Mouse (Mus musculus) liver, embryonic 14.5 days (tissue): ENCODE measurements around the gene A230050P20Rik. TPM values are rescaled to one million over a fixed set of nuclear protein-coding genes. Genes with fewer than 3 reads are reported as not detected.

Experiments
- ATAC-seq: fragments of 200-750 bp; cut with Nextera tagmentation; 2 replicates; pipeline ENCODE4 v1.8.0; 2017; ENCODE audit warnings: moderate number of reproducible peaks, mild to moderate bottlenecking, moderate library complexity; ENCODE audit not compliant: insufficient read depth
- DNase-seq, 3 experiments: peaks; one replicate each; pipeline ENCODE4 v3.0.0-alpha.2; 2012 to 2013; ENCODE audit warnings: low read depth in 3 of 3, low spot score in 3 of 3
- H3K27ac ChIP-seq: fragments of 300-500 bp; sonication (generic); 2 replicates; pipeline ENCODE4 v1.5.1; 2014; ENCODE audit warnings: moderate library complexity, mild to moderate bottlenecking, control low read depth, inconsistent platforms
- H3K27me3 ChIP-seq: fragments of 300-500 bp; sonication (generic); 2 replicates; pipeline ENCODE4 v1.6.1; 2014; ENCODE audit warnings: mild to moderate bottlenecking, low read length, moderate library complexity; ENCODE audit not compliant: control insufficient read depth, insufficient read depth
- H3K36me3 ChIP-seq: fragments of 300-500 bp; sonication (generic); replicated peaks from 2 replicates; pipeline ENCODE4 v1.6.1; 2014; ENCODE audit warnings: low read depth; ENCODE audit not compliant: control insufficient read depth, insufficient read depth
- H3K4me1 ChIP-seq, 2 experiments: fragments of 200-500 bp in 1 of 2; fragments of 300-500 bp in 1 of 2; sonication (generic) in 1 of 2; replicated peaks; 2 replicates each; pipeline ENCODE4 v1.6.1; 2012 to 2014; ENCODE audit warnings: antibody characterized with exemption in 1 of 2, inconsistent platforms in 1 of 2, low read length in 1 of 2; ENCODE audit not compliant: control insufficient read depth in 2 of 2, insufficient read depth in 2 of 2
- H3K4me2 ChIP-seq: fragments of 300-500 bp; sonication (generic); 2 replicates; pipeline ENCODE4 v1.6.1; 2014; ENCODE audit warnings: low read depth, mild to moderate bottlenecking, control low read depth, moderate library complexity
- H3K4me3 ChIP-seq, 2 experiments: fragments of 200-500 bp in 1 of 2; fragments of 300-500 bp in 1 of 2; sonication (generic) in 1 of 2; 2 replicates each; pipeline ENCODE4 v1.5.1; 2012 to 2014; ENCODE audit warnings: low read depth in 2 of 2, low read length in 2 of 2, mild to moderate bottlenecking in 2 of 2, control low read depth in 1 of 2, inconsistent platforms in 1 of 2, moderate library complexity in 1 of 2; ENCODE audit not compliant: insufficient read depth in 1 of 2
- H3K9ac ChIP-seq: fragments of 300-500 bp; sonication (generic); replicated peaks from 2 replicates; pipeline ENCODE4 v1.6.1; 2014; ENCODE audit warnings: mild to moderate bottlenecking, control low read depth, moderate library complexity
- H3K9me3 ChIP-seq: fragments of 300-500 bp; sonication (generic); 2 replicates; pipeline ENCODE4 v1.6.1; 2016; ENCODE audit warnings: low read length, mixed read lengths; ENCODE audit not compliant: control insufficient read depth
- CTCF ChIP-seq: IDR thresholded peaks from 2 replicates; pipeline ENCODE4 v1.5.1; 2016; ENCODE audit warnings: antibody characterized with exemption, low read depth, control low read depth
- EP300 ChIP-seq: IDR thresholded peaks from 2 replicates; pipeline ENCODE4 v1.6.1; 2016; ENCODE audit warnings: antibody characterized with exemption, low read depth
- WGBS: fragments of 180-500 bp; shearing (Covaris S2); extraction: QIAGEN DNeasy Blood & Tissue Kit; methylation state at CpG from one replicate; pipeline ENCODE4 v1.1.7; 2014; ENCODE audit not compliant: insufficient replicate concordance; 5-methylcytosine and 5-hydroxymethylcytosine counted together
- polyA plus RNA-seq, 2 experiments: library from polyadenylated mRNA; depleted of rRNA in 1 of 2; stranded (reverse) in 1 of 2; unstranded in 1 of 2; fragments of >200 nt; fragmentation: Nextera tagmentation in 1 of 2; extraction: Ambion mirVana in 1 of 2; gene quantifications; 2 replicates each; pipeline versions ENCODE4 v1.2.1 to v1.2.3; 2012 to 2014

A230050P20Rik gene
- polyA plus RNA-seq, 2 experiments = 1.1 to 11.5 TPM

DNA sequence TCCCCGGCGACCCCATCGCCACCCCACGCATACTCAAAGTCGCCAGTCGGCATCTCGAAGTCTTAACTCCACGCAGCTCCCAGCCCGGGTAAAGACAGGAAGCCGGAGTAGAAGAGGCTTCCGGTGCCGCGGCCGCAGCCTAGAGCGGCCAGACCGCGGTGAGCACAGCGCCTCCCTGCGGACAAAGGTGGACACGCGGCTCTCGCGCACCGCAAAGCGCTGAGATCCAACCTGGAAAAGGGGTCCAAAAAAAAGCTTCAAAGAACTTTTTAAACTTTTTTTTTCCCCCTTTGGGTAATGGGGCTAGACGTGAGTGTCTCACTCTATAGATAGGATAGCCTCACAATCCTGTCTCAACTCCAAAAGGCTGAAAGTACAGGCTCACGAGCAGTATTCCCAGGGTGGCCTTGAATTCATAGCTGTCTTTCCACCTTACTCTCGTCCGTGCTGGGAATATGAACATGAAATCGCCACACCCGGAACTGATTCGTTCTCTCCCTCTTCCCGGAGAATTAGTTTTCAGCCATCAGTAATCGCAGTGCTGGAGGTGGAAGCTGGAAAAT is 30.1 kb downstream of the A230050P20Rik start, which contains the start of gene Eif3g:
Gene Eif3g (minus strand): TSS at position 113 of the 563 bp plus-strand sequence.
- ATAC-seq = peak; percentile 77

DNA sequence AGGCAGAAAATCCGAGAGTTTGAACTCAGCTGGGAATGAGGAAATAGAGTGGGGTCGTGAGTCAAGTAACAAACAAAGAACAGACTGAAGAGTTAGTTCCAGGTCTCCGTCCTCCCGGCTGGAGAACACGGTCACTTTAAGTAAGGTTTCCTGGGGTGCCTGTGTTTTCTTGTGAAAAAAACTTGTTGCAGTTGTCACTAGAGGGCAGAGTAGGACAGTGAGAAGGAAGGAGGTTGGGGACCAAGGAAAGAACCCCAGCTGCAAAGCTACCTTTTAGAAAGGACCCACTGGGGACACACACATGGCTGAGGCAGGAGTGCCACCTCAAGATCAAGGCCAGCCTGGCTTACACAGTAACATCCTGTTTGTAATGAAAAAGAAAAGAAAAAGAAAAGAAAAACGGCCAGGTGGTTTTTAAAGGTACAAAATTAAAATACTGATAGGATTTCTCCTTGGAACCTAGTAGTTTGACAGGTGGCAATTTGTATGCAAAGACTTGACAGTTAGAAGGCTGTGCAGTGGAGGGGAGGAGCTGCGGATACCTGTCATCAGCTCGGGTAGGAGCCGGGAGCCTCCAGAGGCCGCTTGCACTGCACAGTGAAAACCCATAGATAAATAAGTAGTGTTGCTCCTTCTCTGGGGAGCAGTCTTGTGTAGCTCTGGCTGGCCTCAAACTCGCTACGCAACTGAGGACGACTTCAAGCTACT is 33.2 kb downstream of the A230050P20Rik start:
- peaks cover 17% of the 10 kb centered on the region for H3K36me3 ChIP-seq
- H3K9me3 ChIP-seq = no peaks in the 10 kb centered on the region
- peak overlapping the region; percentile 20; the same call in 1 of the 2 replicates for H3K9ac ChIP-seq
- DNase-seq = peak in 2 of 3 experiments; percentile 42 to 58
- H3K27me3 ChIP-seq = no peaks in the 10 kb centered on the region
- peak overlapping the region; percentile 46 for H3K4me2 ChIP-seq
- no peak overlapping the region for H3K4me3 ChIP-seq
- WGBS = 8% methylated on average over 13 of the region's 13 CpGs
- peak overlapping the region; percentile 29 for H3K27ac ChIP-seq
- H3K4me1 ChIP-seq = peaks cover 7 to 19% of the 10 kb centered on the region in 2 experiments
- peak; percentile 61 for ATAC-seq
- no peak for TF ChIP-seq EP300
- TF ChIP-seq CTCF = peak; percentile 77

More for the DNA sequence above, 30.1 kb downstream of the A230050P20Rik start, which contains the start of gene Eif3g:
- peaks cover 7 to 19% of the 10 kb centered on the region in 2 experiments for H3K4me1 ChIP-seq
- DNase-seq = peak; percentile 75 to 78 (median 77)
- H3K9me3 ChIP-seq = no peaks in the 10 kb centered on the region
- H3K9ac ChIP-seq = peak within 1 kb of the TSS; percentile 94
- peak within 1 kb of the TSS; percentile 96 for H3K4me2 ChIP-seq
- 4% methylated on average over 34 of the region's 34 CpGs for WGBS
- peaks cover 25% of the 10 kb centered on the region for H3K36me3 ChIP-seq
- H3K4me3 ChIP-seq = peak within 1 kb of the TSS; percentile 81 to 96
- H3K27me3 ChIP-seq = no peaks in the 10 kb centered on the region
- H3K27ac ChIP-seq = peak within 1 kb of the TSS; percentile 40
- TF ChIP-seq CTCF = peak; percentile 98
- TF ChIP-seq EP300 = no peak

DNA sequence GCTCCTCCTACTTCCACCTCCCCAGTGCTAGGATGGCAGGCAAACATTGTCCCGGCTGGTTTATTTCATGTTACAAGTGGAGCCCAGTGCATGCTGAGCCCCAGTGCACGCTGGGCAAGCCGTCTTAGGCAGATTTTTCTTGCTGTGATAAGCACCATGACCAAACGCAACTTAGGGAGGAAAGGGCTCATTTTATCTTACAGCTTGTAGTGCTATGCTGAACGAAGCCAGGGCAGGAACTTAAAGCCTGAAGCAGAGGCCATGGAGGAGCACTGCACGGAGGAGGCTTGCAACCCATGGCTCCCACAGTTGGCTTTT is 33.7 kb downstream of the A230050P20Rik start:
- no peaks in the 10 kb centered on the region for H3K9me3 ChIP-seq
- ATAC-seq = peak; percentile 63
- peaks cover 22% of the 10 kb centered on the region for H3K36me3 ChIP-seq
- H3K4me3 ChIP-seq = no peak overlapping the region
- peak overlapping the region; percentile 20; the same call in 1 of the 2 replicates for H3K9ac ChIP-seq
- H3K4me1 ChIP-seq = peaks cover 7 to 19% of the 10 kb centered on the region in 2 experiments
- DNase-seq = peak in 2 of 3 experiments; percentile 42 to 46
- WGBS = 7% methylated on average over 6 of the region's 6 CpGs
- no peaks in the 10 kb centered on the region for H3K27me3 ChIP-seq
- no peak for TF ChIP-seq EP300
- no peak for TF ChIP-seq CTCF
- peak overlapping the region; percentile 29 for H3K27ac ChIP-seq
- H3K4me2 ChIP-seq = peak overlapping the region; percentile 46

DNA sequence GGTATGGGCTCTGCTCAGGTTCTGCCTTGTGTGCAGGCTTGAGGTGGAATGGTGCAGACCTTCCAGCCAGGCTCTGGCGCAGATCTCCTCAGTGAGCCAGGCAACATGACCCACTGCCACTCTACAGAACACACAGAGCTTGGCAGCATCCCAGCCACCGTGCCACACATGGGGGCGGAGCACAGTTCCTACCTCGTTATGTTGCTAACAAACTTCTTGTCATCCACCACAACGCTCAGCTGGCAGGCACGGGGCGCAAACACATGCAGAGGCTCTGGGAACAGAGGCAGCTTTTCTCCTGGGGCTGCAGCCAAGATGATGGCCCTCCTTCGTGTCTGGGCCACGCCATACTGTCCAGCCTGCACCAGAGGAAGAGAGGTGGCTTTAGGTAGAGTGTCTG is 41.5 kb downstream of the A230050P20Rik start:
- Histone ChIP-seq H3K4me2 (no peak overlapping the region), H3K4me1 (no peaks in the 10 kb centered on the region), H3K27ac (no peak overlapping the region), H3K9ac (no peak overlapping the region), H3K27me3 (no peaks in the 10 kb centered on the region), H3K36me3 (peaks cover 99% of the 10 kb centered on the region), H3K4me3 (no peak overlapping the region), H3K9me3 (no peaks in the 10 kb centered on the region)
- DNase-seq = no peak
- ATAC-seq = no peak
- TF ChIP-seq CTCF (no peak), EP300 (no peak)
- 89% methylated on average over 9 of the region's 9 CpGs for WGBS

DNA sequence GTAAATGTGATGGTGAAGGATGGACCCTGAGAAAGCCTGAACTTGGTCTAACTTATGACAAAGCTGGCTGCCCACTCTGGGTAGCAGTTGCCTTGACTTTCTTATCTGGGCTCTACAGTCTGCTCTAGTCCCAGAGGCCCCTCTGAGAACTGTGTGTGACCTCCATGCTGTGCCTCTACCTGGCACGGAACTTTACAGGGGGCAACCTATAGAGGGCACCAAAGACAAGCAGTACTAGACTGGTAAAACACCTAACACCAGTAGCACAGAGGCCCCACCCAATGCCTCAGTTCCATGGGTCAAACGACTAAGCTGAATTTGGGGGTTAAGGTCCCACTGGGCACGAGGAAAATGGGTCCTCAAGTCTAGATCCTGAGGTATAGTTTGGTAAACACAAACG is 47.7 kb downstream of the A230050P20Rik start:
- Histone ChIP-seq H3K27me3 (no peaks in the 10 kb centered on the region), H3K9ac (no peak overlapping the region), H3K4me2 (no peak overlapping the region), H3K4me1 (no peaks in the 10 kb centered on the region), H3K36me3 (peaks cover 99% of the 10 kb centered on the region), H3K4me3 (no peak overlapping the region), H3K27ac (no peak overlapping the region), H3K9me3 (no peaks in the 10 kb centered on the region)
- 65% methylated on average over 4 of the region's 4 CpGs for WGBS
- peak; percentile 74 for TF ChIP-seq CTCF
- TF ChIP-seq EP300 = no peak
- ATAC-seq = peak; percentile 69; the same call in 1 of the 2 replicates
- peak; percentile 28 to 37 (median 33) for DNase-seq
